Mouse (Mus musculus) brain, embryonic 14.5 days (tissue): ENCODE measurements around the gene Nfia. TPM values are rescaled to one million over a fixed set of nuclear protein-coding genes. Genes with fewer than 3 reads are reported as not detected.

Source experiments
- DNase-seq: peaks from one replicate; pipeline ENCODE4 v3.0.0-alpha.2; 2011; ENCODE audit warnings: low read depth
- CTCF ChIP-seq: fragments of 200-500 bp; IDR thresholded peaks from 2 replicates; pipeline ENCODE4 v1.5.1; 2012; ENCODE audit warnings: inconsistent platforms, mild to moderate bottlenecking, moderate library complexity, borderline replicate concordance; ENCODE audit not compliant: insufficient read depth, insufficient read length; ENCODE audit errors: extremely low read depth
- POLR2A ChIP-seq: fragments of 200-500 bp; IDR thresholded peaks from 2 replicates; pipeline ENCODE4 v1.6.1; 2012; ENCODE audit warnings: mild to moderate bottlenecking, inconsistent platforms, borderline replicate concordance; ENCODE audit not compliant: poor library complexity, insufficient read depth, insufficient read length, severe bottlenecking; ENCODE audit errors: extremely low read depth
- polyA plus RNA-seq: library from polyadenylated mRNA; depleted of rRNA; stranded (reverse); fragments of >200 nt; gene quantifications from 2 replicates; pipeline ENCODE4 v1.2.3, GENCODE M21; 2012

The Nfia gene
- polyA plus RNA-seq, 1 experiment = 56.0 TPM

GRCm38 (mm10) chr4:97787515-97787914 is 15.0 kb downstream of the Nfia start:
- TF ChIP-seq POLR2A (no peak), CTCF (no peak)
- DNase-seq = peak; percentile 80

GRCm38 (mm10) chr4:97788537-97788936 is 16.0 kb downstream of the Nfia start:
- peak; percentile 55 for DNase-seq
- no peak for TF ChIP-seq CTCF
- TF ChIP-seq POLR2A = no peak

GRCm38 (mm10) chr4:97793931-97794330 is 21.4 kb downstream of the Nfia start:
- DNase-seq = no peak
- TF ChIP-seq POLR2A = no peak
- TF ChIP-seq CTCF = no peak

GRCm38 (mm10) chr4:97794865-97795264 is 22.3 kb downstream of the Nfia start:
- no peak for DNase-seq
- no peak for TF ChIP-seq CTCF
- no peak for TF ChIP-seq POLR2A

GRCm38 (mm10) chr4:97795957-97796356 is 23.4 kb downstream of the Nfia start:
- TF ChIP-seq POLR2A (no peak), CTCF (no peak)
- no peak for DNase-seq

- DNase-seq = no peak
- TF ChIP-seq CTCF (no peak), POLR2A (no peak)
Measured at GRCm38 (mm10) chr4:97796505-97796904, 24.0 kb downstream of the Nfia start.

GRCm38 (mm10) chr4:97803791-97804190 is 31.3 kb downstream of the Nfia start:
- DNase-seq = no peak
- no peak for TF ChIP-seq CTCF
- no peak for TF ChIP-seq POLR2A

- DNase-seq = no peak
- TF ChIP-seq POLR2A (no peak), CTCF (no peak)
Measured at GRCm38 (mm10) chr4:97804638-97805037, 32.1 kb downstream of the Nfia start.

GRCm38 (mm10) chr4:97805255-97805654 is 32.7 kb downstream of the Nfia start:
- TF ChIP-seq POLR2A (no peak), CTCF (no peak)
- DNase-seq = peak; percentile 77

GRCm38 (mm10) chr4:97805896-97806808 is 33.6 kb downstream of the Nfia start:
- TF ChIP-seq CTCF (no peak), POLR2A (no peak)
- peak; percentile 87 for DNase-seq

GRCm38 (mm10) chr4:97806924-97807323 is 34.4 kb downstream of the Nfia start:
- TF ChIP-seq CTCF = no peak
- TF ChIP-seq POLR2A = no peak
- DNase-seq = no peak

GRCm38 (mm10) chr4:97808885-97809284 is 36.4 kb downstream of the Nfia start:
- TF ChIP-seq POLR2A (no peak), CTCF (no peak)
- DNase-seq = no peak
